Mouse (Mus musculus): ENCODE results near the gene Cdc42se1. TPM values are rescaled to one million over a fixed set of nuclear protein-coding genes. Genes with fewer than 3 reads are reported as not detected.

The Cdc42se1 gene
- polyA plus RNA-seq, 1 experiment: 80.9 TPM

DNA sequence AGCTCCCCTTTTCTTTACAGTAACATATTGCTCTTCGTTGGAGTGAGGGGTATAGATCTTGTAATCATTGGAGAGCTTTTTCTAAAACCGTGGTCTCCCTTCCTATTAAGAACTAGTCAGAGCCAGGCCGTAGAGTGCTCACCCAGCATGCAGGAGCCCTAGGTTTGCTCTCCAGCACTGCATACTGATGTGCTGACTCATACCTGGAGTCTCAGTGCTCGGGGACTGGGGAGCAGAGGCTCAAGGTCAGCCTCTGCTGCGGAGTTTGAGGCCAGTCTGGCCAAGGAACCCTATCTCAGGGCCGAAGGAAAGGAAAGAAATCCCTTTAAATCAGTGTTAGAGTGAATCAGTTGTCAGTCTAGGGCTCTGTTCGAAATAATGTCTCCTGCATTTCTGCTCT, 4.2 kb downstream of the Cdc42se1 start:
- Histone ChIP-seq H3K79me3 (ENCODE audit: low read depth) (peaks cover 43% of the 10 kb centered on the region), H3K27me3 (ENCODE audit: control insufficient read depth, insufficient read depth, insufficient read length) (no peaks in the 10 kb centered on the region), H3K36me3 (ENCODE audit: control insufficient read depth, insufficient read depth) (peaks cover 57% of the 10 kb centered on the region)

DNA sequence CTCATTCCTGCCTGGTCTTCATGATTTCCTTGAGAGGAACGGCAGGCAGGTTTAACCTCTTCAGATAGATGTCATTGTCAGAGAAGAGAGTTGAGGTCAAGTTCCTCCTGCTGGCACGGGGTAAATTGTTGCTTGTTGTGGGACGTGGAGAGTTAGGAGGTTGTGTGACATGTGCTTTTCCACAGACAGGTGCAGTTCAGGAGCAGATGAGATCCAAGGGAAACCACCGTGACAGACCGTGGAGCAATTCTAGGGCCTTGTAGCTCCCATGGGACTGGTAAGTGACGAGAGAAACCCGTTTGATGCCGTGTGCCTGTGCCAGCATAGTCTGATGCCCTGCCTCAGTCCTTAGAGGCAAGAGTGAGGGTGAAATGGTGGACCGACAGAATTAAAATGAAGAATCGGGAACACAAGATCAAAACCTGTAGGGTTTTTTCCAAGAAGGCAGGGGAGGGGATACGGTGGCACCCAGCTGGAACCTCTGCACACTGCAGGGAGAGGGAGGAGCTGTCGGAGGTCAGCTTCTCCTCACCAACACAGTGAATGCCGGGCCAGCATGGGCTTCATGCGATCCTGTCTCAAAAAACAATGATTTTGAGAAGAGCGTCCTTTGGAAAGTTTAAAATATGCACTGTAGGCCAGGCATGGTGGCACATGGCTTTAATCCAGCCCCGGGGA, 4.9 kb downstream of the Cdc42se1 start:
- Histone ChIP-seq H3K4me3 (ENCODE audit: insufficient read depth, poor library complexity, severe bottlenecking) (no peak overlapping the region), H3K79me2 (ENCODE audit: control insufficient read depth, insufficient read depth) (peaks cover 68% of the 10 kb centered on the region), H3K79me3 (ENCODE audit: low read depth) (peaks cover 41% of the 10 kb centered on the region), H3K27me3 (ENCODE audit: control insufficient read depth, insufficient read depth, insufficient read length) (no peaks in the 10 kb centered on the region), H3K36me3 (ENCODE audit: control insufficient read depth, insufficient read depth) (peaks cover 63% of the 10 kb centered on the region), H3ac (ENCODE audit: control insufficient read depth, insufficient read length, low read depth) (no peak overlapping the region)
- TF ChIP-seq MYOG (IDR thresholded peaks at IDR 0.05; ENCODE audit: control insufficient read depth, extremely low read depth, insufficient read length): no peak
- TF ChIP-seq MYOD1 (IDR thresholded peaks at IDR 0.05; ENCODE audit: control insufficient read depth, insufficient read length, low read depth): no peak

More for the DNA sequence above, 4.2 kb downstream of the Cdc42se1 start:
- TF ChIP-seq MYOD1 (IDR thresholded peaks at IDR 0.05; ENCODE audit: control insufficient read depth, insufficient read length, low read depth) (no peak), CTCF (IDR thresholded peaks at IDR 0.05; ENCODE audit: control insufficient read depth, insufficient read depth, insufficient read length) (no peak), USF1 (IDR thresholded peaks at IDR 0.05; ENCODE audit: low read depth) (no peak), MAX (IDR thresholded peaks at IDR 0.05) (no peak), MYOG (IDR thresholded peaks at IDR 0.05; ENCODE audit: control insufficient read depth, extremely low read depth, insufficient read length) (no peak), FOSL1 (IDR thresholded peaks at IDR 0.05; ENCODE audit: insufficient read depth, low read length, poor library complexity, severe bottlenecking) (peak; percentile 21), CEBPB (IDR thresholded peaks at IDR 0.05; ENCODE audit: low read depth) (no peak)
- H3K79me2 ChIP-seq (ENCODE audit: control insufficient read depth, insufficient read depth): peaks cover 75% of the 10 kb centered on the region
- no peak overlapping the region for H3K4me3 ChIP-seq (ENCODE audit: insufficient read depth, poor library complexity, severe bottlenecking)
- no peak overlapping the region for H3ac ChIP-seq (ENCODE audit: control insufficient read depth, insufficient read length, low read depth)

DNA sequence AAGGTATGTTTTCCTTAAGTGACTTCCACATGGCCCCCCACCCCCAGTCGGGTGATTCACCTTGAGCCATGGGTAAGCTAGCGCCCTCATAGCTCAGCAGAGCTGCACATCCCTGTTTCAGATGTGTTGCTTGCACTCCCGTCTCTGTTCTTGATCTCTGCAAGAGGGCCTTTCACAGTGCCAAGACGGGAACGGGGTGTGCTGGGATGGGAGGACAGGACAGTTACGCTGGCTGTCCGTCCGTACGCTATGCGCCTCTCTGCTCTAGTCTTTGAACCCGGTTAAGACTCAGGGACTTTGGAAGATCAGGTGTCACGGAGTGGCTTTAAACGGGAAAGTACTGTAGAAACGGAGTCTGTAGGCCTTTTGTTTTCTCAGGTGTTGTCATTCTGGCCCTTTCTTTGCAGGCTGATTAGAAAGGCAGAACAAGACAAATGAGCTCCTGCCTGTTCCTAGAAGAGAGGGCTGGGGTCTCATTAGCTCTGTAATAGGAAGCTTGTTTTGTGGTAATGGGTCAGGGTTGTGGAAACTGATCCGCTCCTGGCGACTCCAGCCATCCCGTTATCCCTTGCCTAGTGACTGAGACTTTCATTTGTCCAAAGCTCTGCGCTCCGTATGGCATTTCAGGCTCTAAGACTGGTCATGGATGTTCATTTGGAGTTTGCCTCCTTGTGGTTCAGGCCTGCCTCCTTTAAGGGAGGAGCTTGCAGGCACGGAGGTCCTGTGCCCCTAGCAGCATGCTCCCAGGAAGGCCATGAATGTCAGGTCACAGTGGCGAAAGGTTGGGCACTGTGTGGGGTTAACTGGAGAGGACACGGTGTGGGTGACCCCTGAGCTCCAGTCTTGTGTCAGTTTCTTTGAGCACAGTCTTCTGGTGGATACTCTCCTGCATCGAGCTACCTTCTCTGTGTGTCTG, 7.1 kb downstream of the Cdc42se1 start:
- Histone ChIP-seq H3ac (ENCODE audit: control insufficient read depth, insufficient read length, low read depth) (no peak overlapping the region), H3K36me3 (ENCODE audit: control insufficient read depth, insufficient read depth) (peaks cover 70% of the 10 kb centered on the region), H3K79me3 (ENCODE audit: low read depth) (peaks cover 24% of the 10 kb centered on the region), H3K4me3 (ENCODE audit: insufficient read depth, poor library complexity, severe bottlenecking) (no peak overlapping the region), H3K27me3 (ENCODE audit: control insufficient read depth, insufficient read depth, insufficient read length) (no peaks in the 10 kb centered on the region), H3K79me2 (ENCODE audit: control insufficient read depth, insufficient read depth) (peaks cover 46% of the 10 kb centered on the region)
- TF ChIP-seq CTCF (IDR thresholded peaks at IDR 0.05; ENCODE audit: control insufficient read depth, insufficient read depth, insufficient read length) (no peak), MAX (IDR thresholded peaks at IDR 0.05) (no peak), MYOD1 (IDR thresholded peaks at IDR 0.05; ENCODE audit: control insufficient read depth, insufficient read length, low read depth) (no peak), USF1 (IDR thresholded peaks at IDR 0.05; ENCODE audit: low read depth) (no peak), MYOG (IDR thresholded peaks at IDR 0.05; ENCODE audit: control insufficient read depth, extremely low read depth, insufficient read length) (no peak), CEBPB (IDR thresholded peaks at IDR 0.05; ENCODE audit: low read depth) (no peak), FOSL1 (IDR thresholded peaks at IDR 0.05; ENCODE audit: insufficient read depth, low read length, poor library complexity, severe bottlenecking) (no peak)

DNA sequence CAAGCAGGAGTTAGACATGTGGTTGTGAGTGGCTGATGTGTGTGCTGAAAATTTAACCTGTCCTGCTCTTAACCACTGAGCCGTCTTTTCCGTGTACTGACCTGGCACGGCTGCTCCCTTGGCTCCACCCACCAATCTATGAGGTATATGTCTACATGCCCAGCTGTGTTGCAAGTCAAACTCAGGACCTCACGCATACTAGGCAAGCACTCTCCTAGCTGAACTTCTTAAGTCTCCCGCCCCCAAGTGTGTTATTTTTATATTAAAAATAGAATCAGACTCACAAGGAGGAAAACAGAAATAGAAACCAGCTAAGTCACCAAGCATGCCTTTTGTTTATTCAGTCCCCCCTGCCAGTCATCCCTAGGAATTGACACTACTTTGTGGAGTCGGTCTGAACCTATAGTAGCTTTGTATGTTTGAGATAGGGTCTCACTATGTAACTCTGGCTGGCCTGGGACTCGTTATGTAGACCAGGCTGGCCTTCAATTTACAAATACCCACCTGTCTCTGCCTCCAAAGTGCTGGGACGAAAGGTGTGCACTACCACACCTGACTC, 9.1 kb downstream of the Cdc42se1 start:
- peaks cover 6% of the 10 kb centered on the region for H3K79me3 ChIP-seq (ENCODE audit: low read depth)
- no peak overlapping the region for H3ac ChIP-seq (ENCODE audit: control insufficient read depth, insufficient read length, low read depth)
- H3K4me3 ChIP-seq (ENCODE audit: insufficient read depth, poor library complexity, severe bottlenecking): no peak overlapping the region
- H3K79me2 ChIP-seq (ENCODE audit: control insufficient read depth, insufficient read depth): peaks cover 27% of the 10 kb centered on the region
- H3K36me3 ChIP-seq (ENCODE audit: control insufficient read depth, insufficient read depth): peaks cover 62% of the 10 kb centered on the region
- H3K27me3 ChIP-seq (ENCODE audit: control insufficient read depth, insufficient read depth, insufficient read length): no peaks in the 10 kb centered on the region
- peak; percentile 87 for TF ChIP-seq MYOD1 (IDR thresholded peaks at IDR 0.05; ENCODE audit: control insufficient read depth, insufficient read length, low read depth)
- no peak for TF ChIP-seq USF1 (IDR thresholded peaks at IDR 0.05; ENCODE audit: low read depth)
- TF ChIP-seq CTCF (IDR thresholded peaks at IDR 0.05; ENCODE audit: control insufficient read depth, insufficient read depth, insufficient read length): no peak

DNA sequence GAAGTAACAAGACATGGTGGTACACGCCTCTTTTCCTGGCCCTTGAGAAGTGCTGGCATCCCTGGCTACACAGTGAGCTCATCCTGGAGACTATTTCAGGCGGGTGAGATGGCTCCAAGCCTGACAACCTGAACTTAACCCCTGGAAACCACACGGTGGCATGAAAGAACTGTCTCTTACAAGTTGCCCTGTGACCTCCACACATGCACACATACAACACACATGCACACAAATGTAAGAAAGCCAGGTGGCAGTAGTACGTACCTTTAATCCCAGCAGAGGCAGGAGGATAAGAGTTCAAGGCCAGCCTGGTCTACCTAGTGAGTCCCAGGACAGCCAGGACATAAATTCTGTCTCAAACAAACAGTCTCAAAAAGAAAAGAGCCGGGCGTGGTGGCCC, 10.5 kb downstream of the Cdc42se1 start:
- peaks cover 48% of the 10 kb centered on the region for H3K36me3 ChIP-seq (ENCODE audit: control insufficient read depth, insufficient read depth)
- H3K79me2 ChIP-seq (ENCODE audit: control insufficient read depth, insufficient read depth): peaks cover 14% of the 10 kb centered on the region
- peaks cover 1% of the 10 kb centered on the region for H3K79me3 ChIP-seq (ENCODE audit: low read depth)
- H3K4me3 ChIP-seq (ENCODE audit: insufficient read depth, poor library complexity, severe bottlenecking): no peak overlapping the region
- no peak for TF ChIP-seq MYOD1 (IDR thresholded peaks at IDR 0.05; ENCODE audit: control insufficient read depth, insufficient read length, low read depth)
- TF ChIP-seq FOSL1 (IDR thresholded peaks at IDR 0.05; ENCODE audit: insufficient read depth, low read length, poor library complexity, severe bottlenecking): no peak
- no peak for TF ChIP-seq CTCF (IDR thresholded peaks at IDR 0.05; ENCODE audit: control insufficient read depth, insufficient read depth, insufficient read length)
- no peak for TF ChIP-seq MYOG (IDR thresholded peaks at IDR 0.05; ENCODE audit: control insufficient read depth, extremely low read depth, insufficient read length)
- no peak for TF ChIP-seq USF1 (IDR thresholded peaks at IDR 0.05; ENCODE audit: low read depth)
- no peak for TF ChIP-seq MAX (IDR thresholded peaks at IDR 0.05)
- no peak for TF ChIP-seq CEBPB (IDR thresholded peaks at IDR 0.05; ENCODE audit: low read depth)
- no peak overlapping the region for H3ac ChIP-seq (ENCODE audit: control insufficient read depth, insufficient read length, low read depth)
- no peaks in the 10 kb centered on the region for H3K27me3 ChIP-seq (ENCODE audit: control insufficient read depth, insufficient read depth, insufficient read length)

All from C2C12 (cell line).